Mouse (Mus musculus) forebrain, embryonic 12.5 days (tissue): Measurements from ENCODE around the gene C130050O18Rik. TPM values are rescaled to one million over a fixed set of nuclear protein-coding genes. Genes with fewer than 3 reads are reported as not detected.

ENCODE experiments used
- ATAC-seq: fragments of 200-750 bp; cut with Nextera tagmentation; 2 replicates; pipeline ENCODE4 v1.8.0; 2017; ENCODE audit warnings: moderate TSS enrichment; ENCODE audit not compliant: low FRiP score
- H3K27ac ChIP-seq: fragments of 300-500 bp; sonication (generic); 2 replicates; pipeline ENCODE4 v1.5.1; 2016; ENCODE audit warnings: mild to moderate bottlenecking
- H3K27me3 ChIP-seq: fragments of 300-500 bp; sonication (generic); 2 replicates; pipeline ENCODE4 v1.6.1; 2016; ENCODE audit warnings: mild to moderate bottlenecking
- H3K36me3 ChIP-seq: fragments of 300-500 bp; sonication (generic); replicated peaks from 2 replicates; pipeline ENCODE4 v1.6.1; 2016; ENCODE audit warnings: mild to moderate bottlenecking
- H3K4me1 ChIP-seq: fragments of 300-500 bp; sonication (generic); 2 replicates; pipeline ENCODE4 v1.6.1; 2016
- H3K4me2 ChIP-seq: fragments of 300-500 bp; sonication (generic); 2 replicates; pipeline ENCODE4 v1.6.1; 2016; ENCODE audit warnings: mild to moderate bottlenecking, moderate library complexity
- H3K4me3 ChIP-seq: fragments of 300-500 bp; sonication (generic); replicated peaks from 2 replicates; pipeline ENCODE4 v1.5.1; 2016; ENCODE audit warnings: mild to moderate bottlenecking
- H3K9ac ChIP-seq: fragments of 300-500 bp; sonication (generic); 2 replicates; pipeline ENCODE4 v1.6.1; 2016; ENCODE audit warnings: mild to moderate bottlenecking
- H3K9me3 ChIP-seq: fragments of 300-500 bp; sonication (generic); 2 replicates; pipeline ENCODE4 v1.6.1; 2016
- WGBS: fragments of 180-500 bp; shearing (Covaris S2); methylation state at CpG from one replicate; pipeline ENCODE4 v1.1.7; 2016; 5-methylcytosine and 5-hydroxymethylcytosine counted together
- polyA plus RNA-seq: library from polyadenylated mRNA; unstranded; fragments of >200 nt; fragmentation: Nextera tagmentation; extraction: Ambion mirVana; gene quantifications from 2 replicates; pipeline ENCODE4 v1.2.1, GENCODE M21; 2016

Gene C130050O18Rik
- polyA plus RNA-seq, 1 experiment from 2014 or later: 0.22 TPM

DNA sequence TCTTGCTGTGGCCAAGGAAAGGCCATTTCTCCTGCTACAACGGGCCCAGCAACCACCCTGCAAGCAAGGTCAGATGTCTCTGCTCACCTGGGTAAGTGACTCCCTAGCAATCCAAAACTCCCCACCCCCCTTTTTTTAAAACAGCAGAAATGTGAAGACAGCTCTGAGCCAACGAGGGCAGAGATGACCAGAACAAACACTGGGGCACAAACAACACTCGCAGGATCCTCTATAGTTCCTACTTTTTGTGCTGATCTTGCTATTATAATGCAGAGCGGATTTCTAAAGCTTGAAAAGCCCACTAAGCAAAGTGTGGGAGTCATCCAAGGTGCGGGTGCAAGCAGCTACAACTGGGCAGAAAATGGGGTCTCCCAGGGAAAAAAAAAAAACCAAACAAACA lies 34.0 kb upstream of the C130050O18Rik start:
- Histone ChIP-seq H3K27ac (no peak overlapping the region), H3K4me3 (no peak overlapping the region)
- no peak for ATAC-seq

DNA sequence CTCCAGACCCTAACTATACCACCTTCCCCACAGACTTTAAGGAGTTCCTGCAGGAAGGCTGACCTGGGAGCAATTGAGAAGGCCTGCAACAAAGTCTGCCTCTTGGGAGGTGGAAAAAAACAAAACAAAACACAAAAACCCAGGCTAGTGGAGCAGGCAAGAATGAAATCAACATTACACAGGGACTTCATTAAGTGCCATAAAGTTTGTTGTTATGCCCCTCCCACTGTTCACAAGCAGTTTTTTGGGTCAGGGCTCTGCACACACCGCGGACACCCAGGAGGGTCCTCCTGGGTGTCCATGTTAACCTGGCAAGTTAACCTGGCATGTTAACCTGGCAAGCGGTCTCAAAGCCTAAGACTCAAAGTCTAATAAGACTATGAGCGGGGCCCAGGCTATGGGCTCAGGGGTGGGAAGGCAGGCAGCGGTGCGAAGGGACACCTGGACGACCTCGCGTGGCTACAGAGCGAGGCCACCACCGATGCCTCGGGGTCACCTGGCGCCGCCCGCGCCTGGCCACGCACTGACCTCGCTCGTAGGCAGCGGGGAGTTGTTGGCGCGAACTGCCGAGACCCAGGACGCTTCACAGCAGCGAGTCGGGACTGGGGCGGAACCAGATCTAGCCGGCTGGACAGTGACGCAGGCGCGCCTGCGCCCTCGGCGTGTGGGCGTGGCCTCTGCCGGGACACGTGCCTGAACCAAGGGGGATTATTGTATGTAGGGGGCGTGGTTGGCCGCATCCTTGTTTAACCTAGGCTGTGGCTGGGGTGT lies 33.3 kb upstream of the C130050O18Rik start:
- Histone ChIP-seq H3K27ac (peak overlapping the region; percentile 75), H3K36me3 (no peaks in the 10 kb centered on the region), H3K27me3 (0 out of 2 replicates have a peak, but pooled peaks cover 4% of the 10 kb centered on the region), H3K4me2 (peak overlapping the region; percentile 82), H3K4me3 (peak overlapping the region; percentile 62), H3K4me1 (peaks cover 26% of the 10 kb centered on the region), H3K9ac (peak overlapping the region; percentile 80), H3K9me3 (no peaks in the 10 kb centered on the region)
- WGBS: 2% methylated on average over 38 of the region's 39 CpGs
- peak; percentile 97 for ATAC-seq

More for the DNA sequence above, 34.0 kb upstream of the C130050O18Rik start:
- no peaks in the 10 kb centered on the region for H3K9me3 ChIP-seq
- peaks cover 26% of the 10 kb centered on the region for H3K4me1 ChIP-seq
- no peak overlapping the region; the same call in 1 of the 2 replicates for H3K9ac ChIP-seq
- peak overlapping the region; percentile 82 for H3K4me2 ChIP-seq
- H3K36me3 ChIP-seq: no peaks in the 10 kb centered on the region
- 56% methylated on average over 5 of the region's 5 CpGs for WGBS
- 0 out of 2 replicates have a peak, but pooled peaks cover 4% of the 10 kb centered on the region for H3K27me3 ChIP-seq

- H3K4me1 ChIP-seq: peaks cover 26% of the 10 kb centered on the region
- no peak overlapping the region for H3K27ac ChIP-seq
- no peaks in the 10 kb centered on the region for H3K36me3 ChIP-seq
- H3K4me3 ChIP-seq: no peak overlapping the region
- no peaks in the 10 kb centered on the region for H3K9me3 ChIP-seq
- H3K9ac ChIP-seq: no peak overlapping the region
- no peak for ATAC-seq
- 84% methylated on average over 3 of the region's 3 CpGs for WGBS
- H3K27me3 ChIP-seq: 0 out of 2 replicates have a peak, but pooled peaks cover 4% of the 10 kb centered on the region
- H3K4me2 ChIP-seq: no peak overlapping the region
Measured at GRCm38 (mm10) chr5:139373126-139373525, 32.0 kb upstream of the C130050O18Rik start.

- Histone ChIP-seq H3K4me3 (no peak overlapping the region), H3K4me2 (no peak overlapping the region), H3K27ac (no peak overlapping the region), H3K9ac (no peak overlapping the region), H3K36me3 (no peaks in the 10 kb centered on the region), H3K4me1 (peaks cover 24% of the 10 kb centered on the region), H3K9me3 (no peaks in the 10 kb centered on the region), H3K27me3 (0 out of 2 replicates have a peak, but pooled peaks cover 4% of the 10 kb centered on the region)
- no peak for ATAC-seq
- WGBS: 86% methylated on average over 6 of the region's 6 CpGs
Measured at GRCm38 (mm10) chr5:139373889-139374444, 31.1 kb upstream of the C130050O18Rik start.

- Histone ChIP-seq H3K27ac (no peak overlapping the region), H3K36me3 (no peaks in the 10 kb centered on the region), H3K4me1 (peaks cover 28% of the 10 kb centered on the region), H3K9ac (no peak overlapping the region), H3K4me3 (no peak overlapping the region), H3K27me3 (0 out of 2 replicates have a peak, but pooled peaks cover 4% of the 10 kb centered on the region), H3K9me3 (no peaks in the 10 kb centered on the region), H3K4me2 (no peak overlapping the region)
- no peak for ATAC-seq
- 88% methylated on average over 2 of the region's 2 CpGs for WGBS
Measured at GRCm38 (mm10) chr5:139374841-139375240, 30.2 kb upstream of the C130050O18Rik start.

GRCm38 (mm10) chr5:139377468-139378270 lies 27.4 kb upstream of the C130050O18Rik start, which contains the start of gene Gpr146:
TSS of gene Gpr146 (plus strand) at chr5:139377697.
- Histone ChIP-seq H3K27me3 (peaks cover 7% of the 10 kb centered on the region; the same call in 1 of the 2 replicates), H3K4me3 (no peak within 1 kb of the TSS), H3K27ac (0 out of 2 replicates have a peak within 1 kb of the TSS, but pooled peaks have one; percentile 42), H3K4me1 (peaks cover 14% of the 10 kb centered on the region), H3K4me2 (no peak within 1 kb of the TSS), H3K36me3 (no peaks in the 10 kb centered on the region; the same call in 1 of the 2 replicates), H3K9ac (no peak within 1 kb of the TSS), H3K9me3 (no peaks in the 10 kb centered on the region)
- ATAC-seq: no peak
- 88% methylated on average over 18 of the region's 18 CpGs for WGBS

DNA sequence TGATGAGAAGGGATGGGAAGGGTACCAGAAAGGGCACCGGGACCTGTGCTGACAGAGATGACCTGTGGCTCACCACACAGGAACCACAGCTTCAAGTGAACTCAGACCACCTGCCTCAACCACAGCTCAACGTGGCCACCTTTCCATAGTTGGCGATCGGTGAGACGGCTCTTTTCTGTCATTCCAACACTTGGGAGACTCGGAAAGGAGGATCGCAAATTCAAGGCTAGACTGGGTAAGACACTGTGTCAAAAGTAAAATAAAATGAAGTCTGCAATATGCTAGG lies 26.9 kb upstream of the C130050O18Rik start:
- 90% methylated on average over 7 of the region's 7 CpGs for WGBS

DNA sequence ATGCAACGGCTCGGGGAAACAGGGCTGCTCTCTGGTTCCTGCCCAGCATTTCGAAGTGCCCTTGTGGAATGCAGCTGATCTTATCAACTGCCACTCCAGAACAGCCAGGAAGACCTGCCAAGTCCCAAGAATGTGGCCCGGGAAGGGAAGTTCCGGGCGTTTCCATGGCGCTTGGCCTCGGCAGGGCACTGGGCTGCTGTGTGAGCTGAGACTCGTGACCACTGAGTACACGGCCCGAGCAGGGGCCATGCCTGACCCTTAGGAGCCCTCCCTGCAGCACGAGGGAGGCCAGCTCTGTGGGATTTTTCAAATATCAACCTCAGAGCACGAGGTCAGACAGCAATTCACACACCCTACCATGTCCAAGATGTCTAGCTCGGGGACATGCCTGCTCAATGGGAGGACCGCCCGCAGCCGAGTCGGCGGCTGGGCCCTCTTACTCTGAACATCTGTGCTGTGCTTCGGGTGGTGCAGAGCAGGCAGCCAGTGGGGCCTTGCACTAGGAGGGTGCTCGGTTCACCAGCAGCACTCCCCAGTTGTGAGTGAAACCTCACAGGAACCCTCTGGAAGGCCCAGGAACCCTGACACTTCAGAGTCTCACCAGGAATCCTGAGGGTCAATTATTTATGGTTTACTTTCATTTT lies 26.0 kb upstream of the C130050O18Rik start:
- no peak for ATAC-seq
- Histone ChIP-seq H3K9ac (no peak overlapping the region), H3K4me3 (no peak overlapping the region), H3K4me2 (no peak overlapping the region), H3K27me3 (peaks cover 7% of the 10 kb centered on the region; the same call in 1 of the 2 replicates), H3K36me3 (no peaks in the 10 kb centered on the region; the same call in 1 of the 2 replicates), H3K4me1 (peaks cover 13% of the 10 kb centered on the region), H3K27ac (no peak overlapping the region), H3K9me3 (no peaks in the 10 kb centered on the region)
- 63% methylated on average over 21 of the region's 21 CpGs for WGBS

More for the DNA sequence above, 26.9 kb upstream of the C130050O18Rik start:
- Histone ChIP-seq H3K27ac (no peak overlapping the region), H3K4me3 (no peak overlapping the region), H3K9me3 (no peaks in the 10 kb centered on the region), H3K27me3 (peaks cover 7% of the 10 kb centered on the region; the same call in 1 of the 2 replicates), H3K4me2 (no peak overlapping the region), H3K36me3 (no peaks in the 10 kb centered on the region; the same call in 1 of the 2 replicates), H3K4me1 (peaks cover 13% of the 10 kb centered on the region), H3K9ac (no peak overlapping the region)
- ATAC-seq: no peak

GRCm38 (mm10) chr5:139379771-139380384 lies 25.2 kb upstream of the C130050O18Rik start:
- H3K4me1 ChIP-seq: peaks cover 16% of the 10 kb centered on the region
- peak overlapping the region; percentile 92 for H3K4me2 ChIP-seq
- 25% methylated on average over 8 of the region's 8 CpGs for WGBS
- peaks cover 7% of the 10 kb centered on the region; the same call in 1 of the 2 replicates for H3K27me3 ChIP-seq
- H3K36me3 ChIP-seq: no peaks in the 10 kb centered on the region; the same call in 1 of the 2 replicates
- no peak for ATAC-seq
- H3K9ac ChIP-seq: 0 out of 2 replicates have a peak overlapping the region, but pooled peaks have one; percentile 69
- no peaks in the 10 kb centered on the region for H3K9me3 ChIP-seq
- H3K27ac ChIP-seq: peak overlapping the region; percentile 66
- peak overlapping the region; percentile 63 for H3K4me3 ChIP-seq

DNA sequence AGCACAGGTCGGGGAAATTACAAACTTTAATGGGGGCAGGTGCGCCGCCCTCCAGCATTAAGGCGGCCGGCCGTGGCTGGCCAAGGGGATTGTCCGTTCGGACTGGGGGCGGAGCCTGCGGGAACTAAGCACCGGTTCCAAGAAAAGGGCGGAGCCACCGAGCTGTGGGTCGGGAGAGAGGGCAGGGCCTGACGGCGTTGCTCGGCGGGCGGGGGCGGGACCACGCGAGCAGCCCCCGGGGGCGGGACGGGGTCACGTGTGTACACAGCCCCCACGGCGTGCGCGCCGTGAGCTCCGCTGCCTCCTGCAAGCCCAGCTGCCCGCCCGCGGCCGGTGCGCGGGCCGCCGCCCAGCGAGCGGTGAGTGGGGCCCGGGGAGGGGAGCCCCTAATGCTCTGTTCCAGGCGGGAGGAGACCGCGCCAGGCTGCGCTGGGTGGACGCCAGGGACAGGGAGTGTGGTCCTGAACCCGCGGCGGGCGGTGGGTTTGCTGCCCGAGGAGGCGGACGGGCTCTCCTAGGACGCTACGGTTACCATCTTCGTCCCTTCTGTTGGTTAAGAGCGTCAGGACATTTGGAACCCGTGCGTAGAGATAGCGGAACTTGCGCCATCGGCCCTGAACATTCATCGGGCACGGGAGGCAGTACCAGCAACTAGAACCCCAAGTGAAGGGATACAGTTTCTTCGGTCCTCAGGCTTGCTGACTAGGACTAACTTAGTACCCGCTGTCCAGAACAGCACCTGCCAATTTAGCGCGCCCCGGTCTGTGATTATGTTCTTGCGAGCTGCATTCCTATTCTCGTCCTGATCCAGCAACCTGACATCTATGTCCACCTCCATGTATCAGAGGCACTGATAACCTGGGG lies 24.5 kb upstream of the C130050O18Rik start:
- peaks cover 7% of the 10 kb centered on the region; the same call in 1 of the 2 replicates for H3K27me3 ChIP-seq
- 2% methylated on average over 67 of the region's 73 CpGs for WGBS
- H3K27ac ChIP-seq: 0 out of 2 replicates have a peak overlapping the region, but pooled peaks have one; percentile 32
- peaks cover 17% of the 10 kb centered on the region for H3K4me1 ChIP-seq
- no peaks in the 10 kb centered on the region; the same call in 1 of the 2 replicates for H3K36me3 ChIP-seq
- H3K9ac ChIP-seq: peak overlapping the region; percentile 69
- H3K4me2 ChIP-seq: peak overlapping the region; percentile 92
- ATAC-seq: peak; percentile 84
- H3K4me3 ChIP-seq: peak overlapping the region; percentile 63
- no peaks in the 10 kb centered on the region for H3K9me3 ChIP-seq
